Mouse (Mus musculus) midbrain, embryonic 16.5 days (tissue): ENCODE measurements around the gene Gm6205. TPM values are rescaled to one million over a fixed set of nuclear protein-coding genes. Genes with fewer than 3 reads are reported as not detected.
"Not testable (repeated sequence)": the region's sequence is repeated elsewhere in the genome, so short reads cannot be mapped to it uniquely, and the experiment has no call there.

Experiments
- ATAC-seq: fragments of 200-750 bp; cut with Nextera tagmentation; 2 replicates; pipeline ENCODE4 v1.8.0; 2017; ENCODE audit warnings: moderate TSS enrichment
- H3K27ac ChIP-seq: fragments of 300-500 bp; sonication (generic); 2 replicates; pipeline ENCODE4 v1.5.1; 2014; ENCODE audit warnings: mild to moderate bottlenecking, low read length, mixed read lengths
- H3K27me3 ChIP-seq: fragments of 300-500 bp; sonication (generic); 2 replicates; pipeline ENCODE4 v1.6.1; 2014; ENCODE audit warnings: low read depth, low read length, mixed read lengths; ENCODE audit not compliant: control insufficient read depth, insufficient read depth
- H3K36me3 ChIP-seq: fragments of 300-500 bp; sonication (generic); 2 replicates; pipeline ENCODE4 v1.6.1; 2014; ENCODE audit warnings: mild to moderate bottlenecking, low read length, moderate library complexity, mixed read lengths; ENCODE audit not compliant: control insufficient read depth, insufficient read depth
- H3K4me1 ChIP-seq: fragments of 300-500 bp; sonication (generic); 2 replicates; pipeline ENCODE4 v1.6.1; 2014; ENCODE audit warnings: mild to moderate bottlenecking, low read length, mixed read lengths; ENCODE audit not compliant: control insufficient read depth, insufficient read depth
- H3K4me2 ChIP-seq: fragments of 300-500 bp; sonication (generic); 2 replicates; pipeline ENCODE4 v1.6.1; 2014; ENCODE audit warnings: mild to moderate bottlenecking, low read length, mixed read lengths
- H3K4me3 ChIP-seq: fragments of 300-500 bp; sonication (generic); 2 replicates; pipeline ENCODE4 v1.5.1; 2014; ENCODE audit warnings: low read depth, mild to moderate bottlenecking, low read length, moderate library complexity, mixed read lengths
- H3K9ac ChIP-seq: fragments of 300-500 bp; sonication (generic); 2 replicates; pipeline ENCODE4 v1.6.1; 2014; ENCODE audit warnings: low read depth, low read length, mixed read lengths
- H3K9me3 ChIP-seq: fragments of 300-500 bp; sonication (generic); replicated peaks from 2 replicates; pipeline ENCODE4 v1.6.1; 2014; ENCODE audit warnings: mild to moderate bottlenecking, low read length, mixed read lengths; ENCODE audit not compliant: control insufficient read depth, poor library complexity, severe bottlenecking
- WGBS: fragments of 180-500 bp; shearing (Covaris S2); extraction: QIAGEN DNeasy Blood & Tissue Kit; methylation state at CpG from one replicate; pipeline ENCODE4 v1.1.7; 2014; 5-methylcytosine and 5-hydroxymethylcytosine counted together
- polyA plus RNA-seq: library from polyadenylated mRNA; unstranded; fragments of >200 nt; fragmentation: Nextera tagmentation; extraction: Ambion mirVana; gene quantifications from 2 replicates; pipeline ENCODE4 v1.2.1, GENCODE M21; 2015

Gm6205 gene
- polyA plus RNA-seq = not detected in 2 replicates

DNA sequence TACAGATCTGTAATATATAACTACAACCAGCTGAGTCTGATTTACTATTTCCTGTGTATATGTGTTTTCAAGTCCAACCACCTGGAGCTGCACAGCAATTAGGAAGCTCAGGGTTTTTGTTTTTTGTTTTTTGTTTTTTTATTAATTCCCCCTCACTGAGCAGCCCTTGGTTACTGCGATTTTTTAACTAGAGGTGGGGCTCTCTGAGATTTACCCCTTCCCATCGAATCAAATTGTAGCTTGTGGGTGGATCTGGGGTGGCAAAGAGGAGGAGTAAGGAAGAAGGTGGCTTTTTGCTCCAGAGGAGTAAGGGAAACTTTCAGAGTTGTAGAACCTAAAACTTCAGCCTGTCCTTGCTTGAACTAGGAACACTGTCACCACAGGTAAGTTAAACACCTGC, at the start of gene Gm6205:
Gene Gm6205 (plus strand): TSS at position 301 of the 400 bp plus-strand sequence.
- not testable (repeated sequence) for H3K27ac ChIP-seq, H3K9ac ChIP-seq, H3K4me1 ChIP-seq, H3K27me3 ChIP-seq, H3K9me3 ChIP-seq, H3K4me3 ChIP-seq, H3K36me3 ChIP-seq, H3K4me2 ChIP-seq, ATAC-seq
- no CpG with 5 or more reads among the region's 2 CpGs for WGBS

DNA sequence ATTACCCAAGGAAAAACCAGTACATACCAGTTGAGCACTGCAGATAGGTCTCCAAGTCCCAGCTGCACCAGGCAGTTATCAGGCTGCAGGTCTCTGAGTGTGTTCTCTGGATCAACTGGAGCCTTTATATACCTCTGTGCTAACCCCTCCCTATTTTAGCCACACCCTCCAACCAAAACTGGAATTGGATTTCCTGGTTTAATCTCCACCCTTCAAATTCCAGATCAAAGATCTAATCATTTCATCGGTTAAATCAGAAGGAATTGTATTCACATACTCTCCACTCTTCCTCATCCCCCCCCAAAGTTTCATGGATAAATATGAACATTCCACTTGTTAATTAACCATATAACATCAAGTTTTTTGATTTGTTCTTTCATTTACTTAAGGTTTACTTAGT, 31.9 kb upstream of the Gm6205 start, which contains the start of gene Gm3147:
Gene Gm3147 (minus strand): TSS at position 101 of the 400 bp plus-strand sequence.
- not testable (repeated sequence) for H3K4me2 ChIP-seq, H3K27ac ChIP-seq, H3K9me3 ChIP-seq, H3K4me1 ChIP-seq, H3K4me3 ChIP-seq, ATAC-seq, H3K36me3 ChIP-seq, H3K9ac ChIP-seq, H3K27me3 ChIP-seq
- WGBS = no CpG with 5 or more reads among the region's 1 CpGs

DNA sequence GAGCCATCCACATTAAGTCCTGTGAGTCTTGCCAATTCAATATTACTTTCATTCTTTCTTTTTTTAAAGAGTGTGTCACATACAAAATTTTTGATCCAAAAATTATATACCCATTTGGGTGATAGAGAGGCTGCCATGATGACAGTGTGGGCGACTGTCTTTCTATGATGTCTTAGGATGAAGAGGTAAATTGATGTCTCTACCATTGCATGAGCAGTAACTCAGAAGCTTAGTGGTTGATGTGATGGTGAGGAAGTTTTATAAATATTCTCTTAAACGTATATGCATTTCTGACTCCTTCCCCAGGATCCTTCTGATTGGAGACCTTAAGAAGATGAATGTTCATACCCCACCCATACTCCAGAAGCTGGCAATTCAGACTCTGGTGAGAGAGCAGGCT, 24.5 kb upstream of the Gm6205 start, which contains the start of gene Gm6509:
Gene Gm6509 (plus strand): TSS at position 301 of the 400 bp plus-strand sequence.
- H3K27ac ChIP-seq, H3K27me3 ChIP-seq, H3K36me3 ChIP-seq, ATAC-seq, H3K9me3 ChIP-seq, H3K9ac ChIP-seq, H3K4me3 ChIP-seq, H3K4me1 ChIP-seq, H3K4me2 ChIP-seq: not testable (repeated sequence)
- WGBS = no CpG with 5 or more reads among the region's 2 CpGs

Other genes with a start within 250 kb of the Gm6205 start
- gene Gm7682, start 202.6 kb upstream of the Gm6205 start, polyA plus RNA-seq = not detected in 2 replicates
- gene Gm3139, start 122.1 kb upstream of the Gm6205 start, polyA plus RNA-seq = not detected in 2 replicates
- not detected in 2 replicates for gene Gm3147, start 32.0 kb upstream of the Gm6205 start, polyA plus RNA-seq
- gene Gm6509, start 24.4 kb upstream of the Gm6205 start, polyA plus RNA-seq = not detected in 2 replicates
- gene Gm3183, start 217.1 kb downstream of the Gm6205 start, polyA plus RNA-seq = not detected in 2 replicates